Mouse (Mus musculus) G1E (cell line): ENCODE measurements around the gene Lima1.

ENCODE experiments used
- CTCF ChIP-seq: IDR thresholded peaks from 2 replicates; pipeline ENCODE4 v1.5.1; 2012; ENCODE audit warnings: low read depth, low read length, inconsistent platforms, mixed read lengths
- GATA1 ChIP-seq: IDR thresholded peaks from 2 replicates; pipeline ENCODE4 v1.6.1; 2012; ENCODE audit warnings: borderline replicate concordance, low read length, inconsistent platforms, mixed read lengths
- GATA2 ChIP-seq: IDR thresholded peaks from 2 replicates; pipeline ENCODE4 v1.6.1; 2012; ENCODE audit warnings: low read depth, low read length, inconsistent platforms, borderline replicate concordance
- POLR2AphosphoS5 ChIP-seq: IDR thresholded peaks from 2 replicates; pipeline ENCODE4 v1.6.1; 2012; ENCODE audit warnings: low read depth, low read length, inconsistent platforms; ENCODE audit not compliant: insufficient replicate concordance
- TAL1 ChIP-seq: conservative IDR thresholded peaks from 2 replicates; pipeline ENCODE4 v1.6.1; 2012; ENCODE audit warnings: low read depth, low read length, inconsistent platforms, mixed read lengths

- TF ChIP-seq TAL1 (no peak), GATA2 (no peak), CTCF (no peak), GATA1 (no peak), POLR2AphosphoS5 (no peak)
Measured at GRCm38 (mm10) chr15:99823322-99823898, 51.8 kb downstream of the Lima1 start.
